Comparison of ENCODE assay signal across 7 mouse cellular contexts in the genomic region with DNA sequence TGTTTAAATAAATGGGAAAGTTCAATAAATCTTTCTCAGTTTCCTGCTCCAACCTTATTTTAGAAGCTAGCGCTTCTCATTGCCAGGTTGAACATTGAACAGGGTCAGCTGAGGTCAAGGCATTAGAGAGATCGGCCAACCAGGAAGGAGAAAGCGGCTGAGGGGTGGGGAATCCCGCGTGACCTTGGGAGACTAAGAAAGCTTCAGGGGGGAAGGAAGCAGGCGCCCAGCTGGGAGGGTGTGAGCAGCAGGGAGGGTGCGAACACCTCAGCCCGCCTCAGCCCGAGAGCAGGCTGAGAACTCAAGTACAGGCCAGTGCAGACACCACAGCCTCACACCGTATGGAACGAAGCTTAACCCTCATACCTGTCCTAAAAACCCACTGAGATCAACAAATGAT. TPM values are rescaled to one million over a fixed set of nuclear protein-coding genes. Genes with fewer than 3 reads are reported as not detected.
DNase-seq lines count a peak whose midpoint lies in the region; ATAC-seq lines count a peak whose summit lies in the region.

No protein-coding gene starts in this region.

- no peak overlapping the region for H3K27ac ChIP-seq in heart, embryonic 11.5 days (ENCODE audit: low read depth, low read length)
- H3K27ac ChIP-seq in midbrain, embryonic 16.5 days (ENCODE audit: low read length): no peak overlapping the region

- WGBS in heart, embryonic 11.5 days (ENCODE audit: insufficient replicate concordance): 30% methylated on average over 11 of the region's 11 CpGs
- 54% methylated on average over 11 of the region's 11 CpGs for WGBS in midbrain, embryonic 16.5 days

- no peak overlapping the region for H3K4me2 ChIP-seq in heart, embryonic 11.5 days
- H3K4me2 ChIP-seq in midbrain, embryonic 16.5 days (ENCODE audit: low read length): no peak overlapping the region

- no peaks in the 10 kb centered on the region; the same call in 1 of the 2 replicates for H3K36me3 ChIP-seq in heart, embryonic 11.5 days (ENCODE audit: control insufficient read depth, insufficient read depth, low read length)
- 0 out of 2 replicates have a peak, but pooled peaks cover 2% of the 10 kb centered on the region for H3K36me3 ChIP-seq in midbrain, embryonic 16.5 days (ENCODE audit: control insufficient read depth, insufficient read depth, low read length)

- peak; percentile 47; the same call in 1 of the 2 replicates for ATAC-seq in heart, embryonic 11.5 days (replicated peaks; ENCODE audit: insufficient number of reproducible peaks, low FRiP score, low TSS enrichment)
- no peak for ATAC-seq in midbrain, embryonic 16.5 days

- no peaks in the 10 kb centered on the region for H3K9me3 ChIP-seq in heart, embryonic 11.5 days (replicated peaks; ENCODE audit: control insufficient read depth, low read length)
- no peaks in the 10 kb centered on the region; the same call in 1 of the 2 replicates for H3K9me3 ChIP-seq in midbrain, embryonic 16.5 days (replicated peaks; ENCODE audit: control insufficient read depth, low read length, poor library complexity, severe bottlenecking)

- peaks cover 14% of the 10 kb centered on the region for H3K4me1 ChIP-seq in heart, embryonic 11.5 days (ENCODE audit: control insufficient read depth, insufficient read depth, low read length)
- H3K4me1 ChIP-seq in midbrain, embryonic 16.5 days (ENCODE audit: control insufficient read depth, insufficient read depth, low read length): 0 out of 2 replicates have a peak, but pooled peaks cover 5% of the 10 kb centered on the region

- H3K27me3 ChIP-seq in heart, embryonic 11.5 days (ENCODE audit: control insufficient read depth, insufficient read depth, low read length): no peaks in the 10 kb centered on the region
- no peaks in the 10 kb centered on the region for H3K27me3 ChIP-seq in midbrain, embryonic 16.5 days (ENCODE audit: control insufficient read depth, insufficient read depth, low read depth, low read length)

- H3K9ac ChIP-seq in heart, embryonic 11.5 days (ENCODE audit: low read depth, low read length): no peak overlapping the region
- H3K9ac ChIP-seq in midbrain, embryonic 16.5 days (ENCODE audit: low read depth, low read length): no peak overlapping the region

- no peak overlapping the region for H3K4me3 ChIP-seq in heart, embryonic 11.5 days (ENCODE audit: low read depth, low read length)
- H3K4me3 ChIP-seq in midbrain, embryonic 16.5 days (ENCODE audit: low read depth, low read length): no peak overlapping the region

- peak; percentile 74 for DNase-seq in adrenal gland, postnatal 10 days
- DNase-seq in kidney, postnatal 25 days: peak; percentile 89 to 94
- DNase-seq in retina, adult 2 months (ENCODE audit: low read depth, low spot score): peak; percentile 72
- no peak for DNase-seq in urinary bladder, postnatal 25 days (ENCODE audit: low spot score)
- no peak for DNase-seq in frontal cortex, adult 2 months (ENCODE audit: extremely low spot score in 1 of 2, low spot score in 1 of 2)

RNA-seq across cellular contexts. Expression of a gene that starts 22.8 kb away (rescaled TPM):
- total RNA-seq in adrenal gland, postnatal 10 days (2021): 10 to 100 TPM; 26.3 to 30.0 TPM
- 9.2 and 11.1 TPM in 2 replicates for polyA plus RNA-seq in heart, embryonic 11.5 days (2014; fragmentation: Nextera tagmentation; extraction: Ambion mirVana)
- polyA plus RNA-seq in midbrain, embryonic 16.5 days (2015; fragmentation: Nextera tagmentation; extraction: Ambion mirVana): 14.5 and 16.6 TPM in 2 replicates
- 33.9 and 35.9 TPM in 2 replicates for polyA plus RNA-seq in frontal cortex, adult 2 months (2012; rRNA removed)

Comparison
In these comparisons a context has a peak if more than half of its experiments do, and no peak if none do; other contexts are left out.
1. DNase-seq: peak in adrenal gland, postnatal 10 days (single experiment), kidney, postnatal 25 days (2 of 2) and retina, adult 2 months (single experiment); none in urinary bladder, postnatal 25 days (single experiment) and frontal cortex, adult 2 months (0 of 2).